Mouse (Mus musculus): ENCODE measurements around the gene Ankrd9. TPM values are rescaled to one million over a fixed set of nuclear protein-coding genes. Genes with fewer than 3 reads are reported as not detected.

The Ankrd9 gene
- polyA plus RNA-seq, 1 experiment from 2014 or later = 10.8 TPM

DNA sequence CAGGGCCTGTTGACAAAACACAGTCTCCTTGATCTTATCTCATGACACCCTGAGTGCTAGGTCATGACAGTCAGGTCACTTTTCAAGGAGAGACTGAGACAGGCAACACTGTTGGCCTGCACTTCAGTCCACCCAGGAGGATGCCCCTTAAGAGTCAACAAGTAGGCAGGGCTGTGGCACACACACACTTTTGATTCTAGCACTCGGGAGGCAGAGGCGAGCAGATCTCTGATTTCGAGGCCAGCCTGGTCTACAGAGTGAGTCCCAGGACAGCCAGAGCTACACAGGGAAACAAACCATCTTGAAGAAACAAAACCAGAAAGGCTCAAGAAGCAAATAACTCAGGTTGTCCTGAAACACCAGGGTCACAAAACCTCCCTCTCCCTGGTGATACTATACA lies 10.6 kb upstream of the Ankrd9 start:
- no peaks in the 10 kb centered on the region for H3K9me3 ChIP-seq (ENCODE audit: control insufficient read depth, low read length)
- no peak for ATAC-seq (ENCODE audit: insufficient number of reproducible peaks, insufficient read depth, low FRiP score, low read depth)
- no peak overlapping the region for H3K4me2 ChIP-seq (ENCODE audit: low read length)
- no peak overlapping the region for H3K9ac ChIP-seq (ENCODE audit: low read length)
- H3K4me1 ChIP-seq (ENCODE audit: control insufficient read depth in 2 of 2, insufficient read depth in 2 of 2, low read length in 2 of 2) = peaks cover 3 to 11% of the 10 kb centered on the region in 2 experiments; a peak in 2 of 4 replicates
- H3K27ac ChIP-seq (replicated peaks in 1 of 2; ENCODE audit: control insufficient read depth in 1 of 2, insufficient read depth in 1 of 2, low read depth in 2 of 2, low read length in 2 of 2) = no peak overlapping the region
- no peak overlapping the region for H3K4me3 ChIP-seq (ENCODE audit: control insufficient read depth in 1 of 2, insufficient read depth in 1 of 2, low read depth in 1 of 2, low read length in 2 of 2)
- H3K36me3 ChIP-seq (ENCODE audit: control insufficient read depth, insufficient read depth, low read length) = no peaks in the 10 kb centered on the region
- 81% methylated on average over 3 of the region's 3 CpGs for WGBS
- H3K27me3 ChIP-seq (ENCODE audit: control insufficient read depth, insufficient read depth, low read length) = no peaks in the 10 kb centered on the region

GRCm38 (mm10) chr12:110986536-110987425 lies 7.9 kb upstream of the Ankrd9 start:
- Histone ChIP-seq H3K27me3 (ENCODE audit: control insufficient read depth, insufficient read depth, low read length) (no peaks in the 10 kb centered on the region), H3K4me3 (ENCODE audit: control insufficient read depth in 1 of 2, insufficient read depth in 1 of 2, low read depth in 1 of 2, low read length in 2 of 2) (no peak overlapping the region), H3K4me1 (ENCODE audit: control insufficient read depth in 2 of 2, insufficient read depth in 2 of 2, low read length in 2 of 2) (peaks cover 0 to 5% of the 10 kb centered on the region in 2 experiments; a peak in 2 of 4 replicates), H3K36me3 (ENCODE audit: control insufficient read depth, insufficient read depth, low read length) (no peaks in the 10 kb centered on the region), H3K27ac (replicated peaks in 1 of 2; ENCODE audit: control insufficient read depth in 1 of 2, insufficient read depth in 1 of 2, low read depth in 2 of 2, low read length in 2 of 2) (no peak overlapping the region), H3K9ac (ENCODE audit: low read length) (no peak overlapping the region), H3K4me2 (ENCODE audit: low read length) (no peak overlapping the region), H3K9me3 (ENCODE audit: control insufficient read depth, low read length) (no peaks in the 10 kb centered on the region)
- no peak for ATAC-seq (ENCODE audit: insufficient number of reproducible peaks, insufficient read depth, low FRiP score, low read depth)
- 77% methylated on average over 11 of the region's 11 CpGs for WGBS

DNA sequence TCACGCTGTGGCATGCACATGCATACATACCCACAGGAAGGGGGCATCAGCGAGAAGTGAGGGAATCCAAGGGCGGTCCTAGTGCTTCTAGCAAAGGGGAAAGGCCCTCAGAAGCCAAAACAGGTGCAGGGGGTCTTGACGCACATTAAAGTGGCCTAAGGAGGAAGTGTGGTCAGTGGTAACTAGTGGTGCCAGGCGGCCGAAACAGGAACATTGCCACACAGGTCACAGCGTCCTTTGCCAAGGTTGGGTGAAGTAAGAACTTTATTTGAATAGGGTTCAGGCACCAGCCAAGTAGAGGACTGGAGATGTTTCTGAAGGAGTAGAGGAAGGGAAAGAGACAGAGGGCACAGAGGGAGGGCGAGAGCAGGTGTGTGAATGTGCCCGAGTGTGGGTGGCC lies 6.3 kb upstream of the Ankrd9 start:
- WGBS = 83% methylated on average over 9 of the region's 9 CpGs
- ATAC-seq (ENCODE audit: insufficient number of reproducible peaks, insufficient read depth, low FRiP score, low read depth) = no peak

GRCm38 (mm10) chr12:110984598-110984997 lies 5.8 kb upstream of the Ankrd9 start:
- no peak overlapping the region for H3K4me2 ChIP-seq (ENCODE audit: low read length)
- no peak overlapping the region for H3K9ac ChIP-seq (ENCODE audit: low read length)
- 65% methylated on average over 4 of the region's 4 CpGs for WGBS
- H3K27me3 ChIP-seq (ENCODE audit: control insufficient read depth, insufficient read depth, low read length) = no peaks in the 10 kb centered on the region
- H3K4me1 ChIP-seq (ENCODE audit: control insufficient read depth in 2 of 2, insufficient read depth in 2 of 2, low read length in 2 of 2) = no peaks in the 10 kb centered on the region; a peak in 1 of 4 replicates
- no peaks in the 10 kb centered on the region for H3K9me3 ChIP-seq (ENCODE audit: control insufficient read depth, low read length)
- no peaks in the 10 kb centered on the region for H3K36me3 ChIP-seq (ENCODE audit: control insufficient read depth, insufficient read depth, low read length)
- no peak overlapping the region for H3K4me3 ChIP-seq (ENCODE audit: control insufficient read depth in 1 of 2, insufficient read depth in 1 of 2, low read depth in 1 of 2, low read length in 2 of 2)
- H3K27ac ChIP-seq (replicated peaks in 1 of 2; ENCODE audit: control insufficient read depth in 1 of 2, insufficient read depth in 1 of 2, low read depth in 2 of 2, low read length in 2 of 2) = no peak overlapping the region
- ATAC-seq (ENCODE audit: insufficient number of reproducible peaks, insufficient read depth, low FRiP score, low read depth) = no peak

More for the DNA sequence above, 6.3 kb upstream of the Ankrd9 start:
- no peak overlapping the region for H3K27ac ChIP-seq (replicated peaks in 1 of 2; ENCODE audit: control insufficient read depth in 1 of 2, insufficient read depth in 1 of 2, low read depth in 2 of 2, low read length in 2 of 2)
- H3K27me3 ChIP-seq (ENCODE audit: control insufficient read depth, insufficient read depth, low read length) = no peaks in the 10 kb centered on the region
- no peaks in the 10 kb centered on the region for H3K4me1 ChIP-seq (ENCODE audit: control insufficient read depth in 2 of 2, insufficient read depth in 2 of 2, low read length in 2 of 2)
- no peak overlapping the region for H3K9ac ChIP-seq (ENCODE audit: low read length)
- H3K4me3 ChIP-seq (ENCODE audit: control insufficient read depth in 1 of 2, insufficient read depth in 1 of 2, low read depth in 1 of 2, low read length in 2 of 2) = no peak overlapping the region
- H3K4me2 ChIP-seq (ENCODE audit: low read length) = no peak overlapping the region
- H3K9me3 ChIP-seq (ENCODE audit: control insufficient read depth, low read length) = no peaks in the 10 kb centered on the region
- H3K36me3 ChIP-seq (ENCODE audit: control insufficient read depth, insufficient read depth, low read length) = no peaks in the 10 kb centered on the region

DNA sequence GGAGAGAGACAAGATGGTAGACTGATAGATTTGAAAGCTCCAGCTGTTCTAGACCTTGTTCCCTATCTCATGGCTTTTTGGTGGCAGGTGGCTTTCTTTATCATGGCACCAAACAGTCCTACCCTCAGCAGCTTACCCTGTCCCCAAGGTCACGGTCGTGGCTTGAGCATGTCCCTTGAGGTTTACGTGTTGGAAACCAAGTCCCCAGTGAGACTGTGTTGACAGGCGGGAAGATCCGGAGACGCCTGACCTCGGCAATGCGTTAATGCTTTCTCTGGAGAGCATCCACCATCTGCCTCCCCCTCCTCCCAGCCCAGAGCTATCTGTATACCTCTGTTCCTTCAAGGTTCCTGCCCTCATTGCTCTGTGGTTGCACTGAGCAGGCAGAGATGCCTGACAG lies 4.9 kb upstream of the Ankrd9 start:
- whole genome bisulfite sequencing = 63% methylated on average over 8 of the region's 8 CpGs
- no peak for ATAC-seq (ENCODE audit: insufficient number of reproducible peaks, insufficient read depth, low FRiP score, low read depth)
- H3K27ac ChIP-seq (replicated peaks in 1 of 2; ENCODE audit: control insufficient read depth in 1 of 2, insufficient read depth in 1 of 2, low read depth in 2 of 2, low read length in 2 of 2) = no peak overlapping the region

DNA sequence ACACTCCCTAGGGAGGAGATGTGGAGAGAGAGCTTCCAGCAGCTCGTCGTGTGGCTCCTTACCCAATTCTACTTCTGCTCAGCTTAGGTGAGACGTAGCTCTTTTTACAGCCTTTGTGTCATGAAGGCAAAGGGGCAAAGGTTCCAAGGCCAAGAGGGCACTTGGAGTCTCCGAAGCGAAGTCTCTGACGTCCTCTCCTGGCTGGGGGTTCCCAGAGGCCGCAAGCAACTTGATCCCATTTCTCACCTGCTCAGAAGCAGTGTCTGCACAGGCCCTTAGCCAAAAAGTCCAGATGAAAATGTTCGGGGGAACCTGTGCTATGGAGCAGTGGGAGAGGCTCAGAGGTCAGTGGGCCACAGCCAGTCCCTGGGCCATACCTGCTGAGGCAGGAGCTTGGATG lies 4.2 kb upstream of the Ankrd9 start:
- 83% methylated on average over 8 of the region's 8 CpGs for WGBS
- no peaks in the 10 kb centered on the region for H3K9me3 ChIP-seq (ENCODE audit: control insufficient read depth, low read length)
- H3K27me3 ChIP-seq (ENCODE audit: control insufficient read depth, insufficient read depth, low read length) = no peaks in the 10 kb centered on the region
- H3K4me2 ChIP-seq (ENCODE audit: low read length) = no peak overlapping the region
- H3K4me1 ChIP-seq (ENCODE audit: control insufficient read depth in 2 of 2, insufficient read depth in 2 of 2, low read length in 2 of 2) = peaks cover 4 to 5% of the 10 kb centered on the region in 2 experiments
- no peak overlapping the region for H3K4me3 ChIP-seq (ENCODE audit: control insufficient read depth in 1 of 2, insufficient read depth in 1 of 2, low read depth in 1 of 2, low read length in 2 of 2)
- no peak overlapping the region for H3K27ac ChIP-seq (replicated peaks in 1 of 2; ENCODE audit: control insufficient read depth in 1 of 2, insufficient read depth in 1 of 2, low read depth in 2 of 2, low read length in 2 of 2)
- H3K9ac ChIP-seq (ENCODE audit: low read length) = no peak overlapping the region
- no peaks in the 10 kb centered on the region for H3K36me3 ChIP-seq (ENCODE audit: control insufficient read depth, insufficient read depth, low read length)
- no peak for ATAC-seq (ENCODE audit: insufficient number of reproducible peaks, insufficient read depth, low FRiP score, low read depth)

More for the DNA sequence above, 4.9 kb upstream of the Ankrd9 start:
- Histone ChIP-seq H3K27me3 (ENCODE audit: control insufficient read depth, insufficient read depth, low read length) (no peaks in the 10 kb centered on the region), H3K4me2 (ENCODE audit: low read length) (no peak overlapping the region), H3K9me3 (ENCODE audit: control insufficient read depth, low read length) (no peaks in the 10 kb centered on the region), H3K4me1 (ENCODE audit: control insufficient read depth in 2 of 2, insufficient read depth in 2 of 2, low read length in 2 of 2) (peaks cover 2 to 3% of the 10 kb centered on the region in 2 experiments; a peak in 3 of 4 replicates), H3K9ac (ENCODE audit: low read length) (no peak overlapping the region), H3K36me3 (ENCODE audit: control insufficient read depth, insufficient read depth, low read length) (no peaks in the 10 kb centered on the region), H3K4me3 (ENCODE audit: control insufficient read depth in 1 of 2, insufficient read depth in 1 of 2, low read depth in 1 of 2, low read length in 2 of 2) (no peak overlapping the region)

DNA sequence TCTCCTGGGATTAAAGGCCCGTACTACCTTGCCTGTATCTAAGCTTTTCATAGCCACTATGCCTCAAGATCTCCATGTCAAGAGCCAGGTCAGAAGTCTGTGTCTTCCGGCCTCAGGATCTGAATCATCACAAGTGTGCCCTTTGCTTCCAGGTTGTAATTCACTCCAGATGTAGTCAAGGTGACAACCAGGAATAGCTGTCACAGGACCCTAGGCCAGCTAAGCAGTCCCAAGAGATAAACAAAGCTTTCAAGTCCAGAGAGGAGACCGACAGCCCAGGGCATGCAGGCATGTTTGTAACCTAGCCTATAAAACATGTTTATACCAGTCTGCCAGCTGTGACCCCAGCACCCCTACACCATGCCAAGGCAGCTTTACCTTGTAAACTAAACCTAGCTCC lies 2.9 kb upstream of the Ankrd9 start:
- Histone ChIP-seq H3K4me1 (ENCODE audit: control insufficient read depth in 2 of 2, insufficient read depth in 2 of 2, low read length in 2 of 2) (peaks cover 8% of the 10 kb centered on the region in 2 experiments), H3K9ac (ENCODE audit: low read length) (no peak overlapping the region), H3K4me3 (ENCODE audit: control insufficient read depth in 1 of 2, insufficient read depth in 1 of 2, low read depth in 1 of 2, low read length in 2 of 2) (no peak overlapping the region), H3K4me2 (ENCODE audit: low read length) (no peak overlapping the region), H3K9me3 (ENCODE audit: control insufficient read depth, low read length) (no peaks in the 10 kb centered on the region), H3K36me3 (ENCODE audit: control insufficient read depth, insufficient read depth, low read length) (peaks cover 6% of the 10 kb centered on the region), H3K27ac (replicated peaks in 1 of 2; ENCODE audit: control insufficient read depth in 1 of 2, insufficient read depth in 1 of 2, low read depth in 2 of 2, low read length in 2 of 2) (no peak overlapping the region), H3K27me3 (ENCODE audit: control insufficient read depth, insufficient read depth, low read length) (no peaks in the 10 kb centered on the region)
- WGBS = 75% methylated on average over 3 of the region's 3 CpGs
- no peak for ATAC-seq (ENCODE audit: insufficient number of reproducible peaks, insufficient read depth, low FRiP score, low read depth)

Measured in heart, embryonic 14.5 days (tissue).